Mouse (Mus musculus): Measurements from ENCODE around the gene Ptgs1. TPM values are rescaled to one million over a fixed set of nuclear protein-coding genes. Genes with fewer than 3 reads are reported as not detected.
"Not testable (repeated sequence)": the region's sequence is repeated elsewhere in the genome, so short reads cannot be mapped to it uniquely, and the experiment has no call there.

Gene Ptgs1
- 3.7 and 3.8 TPM in 2 replicates for polyA plus RNA-seq (2014; fragmentation: Nextera tagmentation; extraction: Ambion mirVana)

GRCm38 (mm10) chr2:36230366-36230765 is at the start of gene Ptgs1:
Ptgs1 (plus strand) TSS chr2:36230426.
- Histone ChIP-seq H3K9ac (ENCODE audit: low read length) (peak within 1 kb of the TSS; percentile 41), H3K27ac (ENCODE audit: low read depth, low read length) (no peak within 1 kb of the TSS), H3K36me3 (ENCODE audit: control insufficient read depth, insufficient read depth, low read length) (no peaks in the 10 kb centered on the region), H3K4me3 (ENCODE audit: low read depth, low read length) (peak within 1 kb of the TSS; percentile 26), H3K4me1 (ENCODE audit: control insufficient read depth, insufficient read depth, low read length) (no peaks in the 10 kb centered on the region; the same call in 1 of the 2 replicates), H3K4me2 (ENCODE audit: low read length) (peak within 1 kb of the TSS; percentile 53), H3K27me3 (replicated peaks; ENCODE audit: control insufficient read depth, insufficient read depth, low read length) (no peaks in the 10 kb centered on the region), H3K9me3 (replicated peaks; ENCODE audit: control insufficient read depth, low read length) (no peaks in the 10 kb centered on the region)
- WGBS = 1% methylated on average over 18 of the region's 18 CpGs
- DNase-seq (ENCODE audit: low spot score) (peak; percentile 23), ATAC-seq (peak; percentile 44; the same call in 1 of the 2 replicates)

GRCm38 (mm10) chr2:36181587-36182368 is 48.4 kb upstream of the Ptgs1 start:
- DNase-seq (ENCODE audit: low spot score); H3K27me3 ChIP-seq (replicated peaks; ENCODE audit: control insufficient read depth, insufficient read depth, low read length); H3K4me2 ChIP-seq (ENCODE audit: low read length); H3K4me1 ChIP-seq (ENCODE audit: control insufficient read depth, insufficient read depth, low read length); H3K9ac ChIP-seq (ENCODE audit: low read length); ATAC-seq; H3K27ac ChIP-seq (ENCODE audit: low read depth, low read length); H3K9me3 ChIP-seq (replicated peaks; ENCODE audit: control insufficient read depth, low read length); H3K4me3 ChIP-seq (ENCODE audit: low read depth, low read length): not testable (repeated sequence)
- WGBS = 93% methylated on average over 4 of the region's 4 CpGs
- peaks cover 21% of the 10 kb centered on the region for H3K36me3 ChIP-seq (ENCODE audit: control insufficient read depth, insufficient read depth, low read length)

GRCm38 (mm10) chr2:36183278-36183677 is 46.9 kb upstream of the Ptgs1 start:
- Histone ChIP-seq H3K36me3 (ENCODE audit: control insufficient read depth, insufficient read depth, low read length) (peaks cover 14% of the 10 kb centered on the region; the same call in 1 of the 2 replicates), H3K4me1 (ENCODE audit: control insufficient read depth, insufficient read depth, low read length) (no peaks in the 10 kb centered on the region), H3K4me2 (ENCODE audit: low read length) (no peak overlapping the region), H3K27ac (ENCODE audit: low read depth, low read length) (no peak overlapping the region), H3K27me3 (replicated peaks; ENCODE audit: control insufficient read depth, insufficient read depth, low read length) (no peaks in the 10 kb centered on the region), H3K4me3 (ENCODE audit: low read depth, low read length) (no peak overlapping the region), H3K9me3 (replicated peaks; ENCODE audit: control insufficient read depth, low read length) (no peaks in the 10 kb centered on the region), H3K9ac (ENCODE audit: low read length) (no peak overlapping the region)
- peak; percentile 41 for DNase-seq (ENCODE audit: low spot score)
- WGBS = 70% methylated on average over 2 of the region's 2 CpGs
- ATAC-seq = no peak

GRCm38 (mm10) chr2:36184192-36184591 is 46.0 kb upstream of the Ptgs1 start:
- 96% methylated on average over 2 of the region's 2 CpGs for WGBS
- Histone ChIP-seq H3K36me3 (ENCODE audit: control insufficient read depth, insufficient read depth, low read length) (peaks cover 6% of the 10 kb centered on the region; the same call in 1 of the 2 replicates), H3K27ac (ENCODE audit: low read depth, low read length) (no peak overlapping the region), H3K4me1 (ENCODE audit: control insufficient read depth, insufficient read depth, low read length) (no peaks in the 10 kb centered on the region), H3K9ac (ENCODE audit: low read length) (no peak overlapping the region), H3K4me3 (ENCODE audit: low read depth, low read length) (no peak overlapping the region), H3K4me2 (ENCODE audit: low read length) (no peak overlapping the region), H3K27me3 (replicated peaks; ENCODE audit: control insufficient read depth, insufficient read depth, low read length) (no peaks in the 10 kb centered on the region), H3K9me3 (replicated peaks; ENCODE audit: control insufficient read depth, low read length) (no peaks in the 10 kb centered on the region)
- DNase-seq (ENCODE audit: low spot score) = no peak
- ATAC-seq = no peak

- Histone ChIP-seq H3K27ac (ENCODE audit: low read depth, low read length) (no peak overlapping the region), H3K9me3 (replicated peaks; ENCODE audit: control insufficient read depth, low read length) (no peaks in the 10 kb centered on the region), H3K4me3 (ENCODE audit: low read depth, low read length) (no peak overlapping the region), H3K27me3 (replicated peaks; ENCODE audit: control insufficient read depth, insufficient read depth, low read length) (no peaks in the 10 kb centered on the region), H3K9ac (ENCODE audit: low read length) (no peak overlapping the region), H3K4me2 (ENCODE audit: low read length) (no peak overlapping the region), H3K36me3 (ENCODE audit: control insufficient read depth, insufficient read depth, low read length) (0 out of 2 replicates have a peak, but pooled peaks cover 3% of the 10 kb centered on the region), H3K4me1 (ENCODE audit: control insufficient read depth, insufficient read depth, low read length) (no peaks in the 10 kb centered on the region)
- ATAC-seq = no peak
- DNase-seq (ENCODE audit: low spot score) = no peak
- WGBS = 78% methylated on average over 6 of the region's 6 CpGs
These were observed 45.4 kb upstream of the Ptgs1 start for GRCm38 (mm10) chr2:36184876-36185275.

GRCm38 (mm10) chr2:36189200-36189599 is 41.0 kb upstream of the Ptgs1 start:
- not testable (repeated sequence) for H3K4me2 ChIP-seq (ENCODE audit: low read length); H3K9ac ChIP-seq (ENCODE audit: low read length); ATAC-seq; H3K4me1 ChIP-seq (ENCODE audit: control insufficient read depth, insufficient read depth, low read length); DNase-seq (ENCODE audit: low spot score); H3K27me3 ChIP-seq (replicated peaks; ENCODE audit: control insufficient read depth, insufficient read depth, low read length); H3K36me3 ChIP-seq (ENCODE audit: control insufficient read depth, insufficient read depth, low read length); H3K4me3 ChIP-seq (ENCODE audit: low read depth, low read length); H3K9me3 ChIP-seq (replicated peaks; ENCODE audit: control insufficient read depth, low read length); H3K27ac ChIP-seq (ENCODE audit: low read depth, low read length)
- 90% methylated on average over 6 of the region's 6 CpGs for WGBS

- no peaks in the 10 kb centered on the region for H3K27me3 ChIP-seq (replicated peaks; ENCODE audit: control insufficient read depth, insufficient read depth, low read length)
- no peak overlapping the region for H3K4me3 ChIP-seq (ENCODE audit: low read depth, low read length)
- 61% methylated on average over 12 of the region's 12 CpGs for WGBS
- no peak for ATAC-seq
- H3K9ac ChIP-seq (ENCODE audit: low read length) = no peak overlapping the region
- no peak overlapping the region for H3K4me2 ChIP-seq (ENCODE audit: low read length)
- H3K9me3 ChIP-seq (replicated peaks; ENCODE audit: control insufficient read depth, low read length) = no peaks in the 10 kb centered on the region
- no peak for DNase-seq (ENCODE audit: low spot score)
- no peaks in the 10 kb centered on the region for H3K4me1 ChIP-seq (ENCODE audit: control insufficient read depth, insufficient read depth, low read length)
- H3K36me3 ChIP-seq (ENCODE audit: control insufficient read depth, insufficient read depth, low read length) = no peaks in the 10 kb centered on the region
- no peak overlapping the region for H3K27ac ChIP-seq (ENCODE audit: low read depth, low read length)
These were observed 38.9 kb upstream of the Ptgs1 start for GRCm38 (mm10) chr2:36191098-36191941.

- Histone ChIP-seq H3K4me3 (ENCODE audit: low read depth, low read length) (no peak overlapping the region), H3K4me2 (ENCODE audit: low read length) (no peak overlapping the region), H3K4me1 (ENCODE audit: control insufficient read depth, insufficient read depth, low read length) (peaks cover 7% of the 10 kb centered on the region; the same call in 1 of the 2 replicates), H3K27me3 (replicated peaks; ENCODE audit: control insufficient read depth, insufficient read depth, low read length) (peaks cover 13% of the 10 kb centered on the region), H3K27ac (ENCODE audit: low read depth, low read length) (no peak overlapping the region), H3K9me3 (replicated peaks; ENCODE audit: control insufficient read depth, low read length) (no peaks in the 10 kb centered on the region), H3K36me3 (ENCODE audit: control insufficient read depth, insufficient read depth, low read length) (no peaks in the 10 kb centered on the region), H3K9ac (ENCODE audit: low read length) (no peak overlapping the region)
- 51% methylated on average over 3 of the region's 3 CpGs for WGBS
- ATAC-seq = no peak
- no peak for DNase-seq (ENCODE audit: low spot score)
These were observed 33.2 kb upstream of the Ptgs1 start for GRCm38 (mm10) chr2:36197021-36197420.

Data from forebrain, embryonic 14.5 days (tissue).